Mouse (Mus musculus): ENCODE measurements around the gene Pbld2. TPM values are rescaled to one million over a fixed set of nuclear protein-coding genes. Genes with fewer than 3 reads are reported as not detected.
"Not testable (repeated sequence)": the region's sequence is repeated elsewhere in the genome, so short reads cannot be mapped to it uniquely, and the experiment has no call there.

Gene Pbld2
- total and polyA plus RNA-seq, 2 experiments from 2014 or later = 1.2 TPM; not detected in 1

GRCm38 (mm10) chr10:63052011-63052410 is 27.9 kb downstream of the Pbld2 start:
- no peak for TF ChIP-seq CTCF (IDR thresholded peaks at IDR 0.05)
- 82% methylated on average over 6 of the region's 6 CpGs for WGBS
- H3K36me3 ChIP-seq (ENCODE audit: insufficient read depth, low read length) = no peaks in the 10 kb centered on the region
- DNase-seq (ENCODE audit: low spot score) (no peak), ATAC-seq (ENCODE audit: low FRiP score) (no peak)
- no peak overlapping the region for H3K27ac ChIP-seq (ENCODE audit: low read depth, low read length)
- H3K4me2 ChIP-seq (ENCODE audit: low read depth, low read length, poor library complexity, severe bottlenecking) = no peak overlapping the region
- no peak overlapping the region for H3K4me3 ChIP-seq (ENCODE audit: low read depth, low read length)
- H3K9ac ChIP-seq (replicated peaks; ENCODE audit: low read length, poor library complexity, severe bottlenecking) = no peak overlapping the region
- H3K27me3 ChIP-seq (ENCODE audit: insufficient read depth, low read length) = no peaks in the 10 kb centered on the region
- no peaks in the 10 kb centered on the region for H3K4me1 ChIP-seq (ENCODE audit: insufficient read depth, low read length)
- H3K9me3 ChIP-seq (ENCODE audit: low read length) = no peaks in the 10 kb centered on the region

- Histone ChIP-seq H3K27ac (ENCODE audit: low read depth, low read length) (no peak overlapping the region), H3K4me1 (ENCODE audit: insufficient read depth, low read length) (no peaks in the 10 kb centered on the region), H3K9me3 (ENCODE audit: low read length) (no peaks in the 10 kb centered on the region), H3K36me3 (ENCODE audit: insufficient read depth, low read length) (no peaks in the 10 kb centered on the region), H3K4me3 (ENCODE audit: low read depth, low read length) (no peak overlapping the region), H3K4me2 (ENCODE audit: low read depth, low read length, poor library complexity, severe bottlenecking) (no peak overlapping the region), H3K27me3 (ENCODE audit: insufficient read depth, low read length) (no peaks in the 10 kb centered on the region), H3K9ac (replicated peaks; ENCODE audit: low read length, poor library complexity, severe bottlenecking) (no peak overlapping the region)
- ATAC-seq (ENCODE audit: low FRiP score) (no peak), DNase-seq (ENCODE audit: low spot score) (no peak)
- WGBS = 64% methylated on average over 6 of the region's 6 CpGs
- TF ChIP-seq CTCF (IDR thresholded peaks at IDR 0.05) = no peak
Measured at GRCm38 (mm10) chr10:63053007-63053406, 28.9 kb downstream of the Pbld2 start.

DNA sequence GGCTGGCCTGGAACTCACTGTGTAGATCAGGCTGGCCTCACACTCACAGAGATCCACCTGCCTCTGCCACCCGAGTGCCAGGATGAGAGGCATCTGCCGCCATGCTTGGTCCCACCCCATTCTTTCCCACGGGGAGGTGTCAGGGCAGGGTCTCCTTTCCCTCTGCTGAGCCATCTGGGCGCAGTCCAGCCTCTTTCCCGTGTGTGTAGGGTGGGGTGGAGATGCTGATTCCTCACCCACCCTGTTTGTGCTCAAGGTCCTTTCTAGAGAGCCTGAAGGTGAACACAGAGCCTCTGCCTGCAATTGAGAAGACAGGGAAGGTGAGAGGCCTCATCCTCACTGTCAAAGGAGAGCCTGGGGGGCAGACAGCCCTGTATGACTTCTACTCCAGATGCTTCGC is 30.0 kb downstream of the Pbld2 start:
- H3K36me3 ChIP-seq (ENCODE audit: insufficient read depth, low read length); DNase-seq (ENCODE audit: low spot score); H3K9me3 ChIP-seq (ENCODE audit: low read length); H3K4me3 ChIP-seq (ENCODE audit: low read depth, low read length); H3K4me2 ChIP-seq (ENCODE audit: low read depth, low read length, poor library complexity, severe bottlenecking); H3K4me1 ChIP-seq (ENCODE audit: insufficient read depth, low read length); H3K27me3 ChIP-seq (ENCODE audit: insufficient read depth, low read length); H3K9ac ChIP-seq (replicated peaks; ENCODE audit: low read length, poor library complexity, severe bottlenecking); H3K27ac ChIP-seq (ENCODE audit: low read depth, low read length); ATAC-seq (ENCODE audit: low FRiP score): not testable (repeated sequence)
- 90% methylated on average over 6 of the region's 6 CpGs for WGBS

GRCm38 (mm10) chr10:63054586-63054985 is 30.5 kb downstream of the Pbld2 start:
- H3K4me2 ChIP-seq (ENCODE audit: low read depth, low read length, poor library complexity, severe bottlenecking) = no peak overlapping the region
- H3K27ac ChIP-seq (ENCODE audit: low read depth, low read length) = no peak overlapping the region
- no peaks in the 10 kb centered on the region for H3K4me1 ChIP-seq (ENCODE audit: insufficient read depth, low read length)
- DNase-seq (ENCODE audit: low spot score) (no peak), ATAC-seq (ENCODE audit: low FRiP score) (no peak)
- no peaks in the 10 kb centered on the region for H3K36me3 ChIP-seq (ENCODE audit: insufficient read depth, low read length)
- H3K9ac ChIP-seq (replicated peaks; ENCODE audit: low read length, poor library complexity, severe bottlenecking) = no peak overlapping the region
- 73% methylated on average over 2 of the region's 2 CpGs for WGBS
- H3K9me3 ChIP-seq (ENCODE audit: low read length) = no peaks in the 10 kb centered on the region
- no peaks in the 10 kb centered on the region for H3K27me3 ChIP-seq (ENCODE audit: insufficient read depth, low read length)
- H3K4me3 ChIP-seq (ENCODE audit: low read depth, low read length) = no peak overlapping the region
- TF ChIP-seq CTCF (IDR thresholded peaks at IDR 0.05) = peak; percentile 12; the same call in 1 of the 2 replicates

GRCm38 (mm10) chr10:63056966-63057750 is 33.0 kb downstream of the Pbld2 start:
- H3K4me2 ChIP-seq (ENCODE audit: low read depth, low read length, poor library complexity, severe bottlenecking) = no peak overlapping the region
- H3K9ac ChIP-seq (replicated peaks; ENCODE audit: low read length, poor library complexity, severe bottlenecking) = no peak overlapping the region
- no peak for TF ChIP-seq CTCF (IDR thresholded peaks at IDR 0.05)
- no peaks in the 10 kb centered on the region for H3K36me3 ChIP-seq (ENCODE audit: insufficient read depth, low read length)
- 46% methylated on average over 24 of the region's 24 CpGs for WGBS
- no peaks in the 10 kb centered on the region for H3K4me1 ChIP-seq (ENCODE audit: insufficient read depth, low read length)
- no peaks in the 10 kb centered on the region for H3K9me3 ChIP-seq (ENCODE audit: low read length)
- H3K27ac ChIP-seq (ENCODE audit: low read depth, low read length) = no peak overlapping the region
- H3K27me3 ChIP-seq (ENCODE audit: insufficient read depth, low read length) = no peaks in the 10 kb centered on the region
- no peak for DNase-seq (ENCODE audit: low spot score)
- no peak for ATAC-seq (ENCODE audit: low FRiP score)
- H3K4me3 ChIP-seq (ENCODE audit: low read depth, low read length) = no peak overlapping the region

DNA sequence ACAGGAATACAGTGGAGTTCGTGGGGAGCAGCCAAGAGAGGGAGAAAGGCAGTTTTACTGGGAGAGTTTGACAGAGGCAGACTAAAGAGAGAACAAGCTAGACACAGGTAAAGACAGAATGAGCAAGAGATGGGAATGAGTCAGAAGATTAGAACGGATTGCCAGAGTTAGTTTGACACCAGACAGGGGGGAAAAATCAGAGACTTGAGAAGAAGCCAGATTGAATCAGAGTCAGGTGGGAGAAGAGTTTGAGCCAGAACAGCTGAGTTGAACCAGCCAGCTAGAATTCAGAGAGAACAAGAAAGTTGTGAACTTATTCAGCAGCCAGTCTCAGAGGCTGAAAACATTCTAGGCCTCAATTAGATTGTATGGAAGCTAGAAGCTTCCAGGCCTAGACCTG is 35.7 kb downstream of the Pbld2 start, which contains the start of gene Pbld1:
TSS of gene Pbld1 (plus strand) at position 301 of the 400 bp plus-strand sequence.
- TF ChIP-seq CTCF (IDR thresholded peaks at IDR 0.05) = no peak
- Histone ChIP-seq H3K27me3 (ENCODE audit: insufficient read depth, low read length) (no peaks in the 10 kb centered on the region), H3K4me2 (ENCODE audit: low read depth, low read length, poor library complexity, severe bottlenecking) (no peak within 1 kb of the TSS), H3K27ac (ENCODE audit: low read depth, low read length) (no peak within 1 kb of the TSS), H3K4me1 (ENCODE audit: insufficient read depth, low read length) (no peaks in the 10 kb centered on the region), H3K9me3 (ENCODE audit: low read length) (no peaks in the 10 kb centered on the region), H3K4me3 (ENCODE audit: low read depth, low read length) (no peak within 1 kb of the TSS), H3K9ac (replicated peaks; ENCODE audit: low read length, poor library complexity, severe bottlenecking) (no peak within 1 kb of the TSS), H3K36me3 (ENCODE audit: insufficient read depth, low read length) (no peaks in the 10 kb centered on the region)
- 84% methylated on average over 2 of the region's 2 CpGs for WGBS
- ATAC-seq (ENCODE audit: low FRiP score) = no peak
- DNase-seq (ENCODE audit: low spot score) = no peak

Data from midbrain, postnatal 0 days (tissue).